Mouse (Mus musculus): ENCODE data around the gene Capg. TPM values are rescaled to one million over a fixed set of nuclear protein-coding genes. Genes with fewer than 3 reads are reported as not detected.

Gene Capg
- 10 to 100 TPM in 1 of 2 experiments, 1 to 10 TPM in 1; 9.0 to 10.3 TPM for total RNA-seq (2021)

DNA sequence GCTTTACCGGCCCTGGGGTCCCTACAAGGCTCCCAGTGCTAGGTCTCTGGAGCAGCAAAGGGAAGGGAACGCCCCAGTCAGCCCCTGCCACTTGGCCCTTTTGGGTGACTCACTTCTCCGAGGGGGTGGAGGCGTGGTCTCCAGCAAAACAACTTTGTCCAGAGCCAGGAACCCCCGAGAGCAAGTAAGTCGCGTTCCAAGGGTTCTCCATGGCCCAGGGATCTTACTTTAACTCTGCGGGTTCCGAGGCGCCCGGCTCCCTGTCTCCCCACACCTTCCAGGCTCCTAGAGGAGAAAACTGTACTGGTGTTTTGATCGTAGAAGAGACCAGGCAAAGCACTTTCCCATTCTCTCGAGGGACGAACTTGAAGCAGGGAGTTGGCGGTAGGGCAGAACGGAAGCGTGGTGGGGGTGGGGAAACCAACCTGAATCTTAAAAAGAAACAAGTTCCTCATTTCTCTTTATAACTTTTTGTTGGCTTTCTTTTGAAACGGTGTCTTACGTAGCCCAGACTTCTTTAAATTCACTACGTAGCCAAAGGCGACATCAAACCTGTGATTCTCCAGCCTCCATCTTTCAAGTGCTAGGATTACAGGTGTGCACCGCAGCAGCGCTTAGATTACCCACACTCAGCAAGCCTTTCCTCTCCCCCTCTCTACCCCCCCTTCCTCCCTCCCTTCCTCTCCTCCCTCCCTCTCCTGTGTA, at the start of gene Capg:
Gene Capg, plus strand, starts transcription at position 109 of the 705 bp plus-strand sequence.
- peak; percentile 61 to 70 for DNase-seq
- intact Hi-C loops (cut with DNase I) = no loop called here

DNA sequence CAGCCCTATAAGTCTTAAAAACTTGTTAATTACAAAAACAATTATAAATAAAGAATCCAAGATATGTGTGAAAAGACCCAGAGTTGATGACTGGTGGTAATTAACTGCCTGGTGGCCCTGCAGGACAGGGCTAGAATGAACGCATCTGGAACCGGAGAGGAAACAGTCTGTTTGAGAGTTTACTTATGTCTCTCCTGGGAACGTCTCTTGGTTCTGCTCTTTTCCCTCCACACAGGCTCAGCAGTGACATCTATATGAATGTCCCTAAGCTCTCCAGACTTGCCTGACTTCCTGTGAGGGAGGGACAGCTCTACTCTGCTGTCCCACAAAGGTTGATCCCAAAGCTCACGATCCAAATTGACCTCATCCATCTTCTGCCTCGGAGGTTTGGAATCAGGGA, 45.2 kb upstream of the Capg start:
- DNase-seq = no peak
- intact Hi-C loops (cut with DNase I) = no loop called here

DNA sequence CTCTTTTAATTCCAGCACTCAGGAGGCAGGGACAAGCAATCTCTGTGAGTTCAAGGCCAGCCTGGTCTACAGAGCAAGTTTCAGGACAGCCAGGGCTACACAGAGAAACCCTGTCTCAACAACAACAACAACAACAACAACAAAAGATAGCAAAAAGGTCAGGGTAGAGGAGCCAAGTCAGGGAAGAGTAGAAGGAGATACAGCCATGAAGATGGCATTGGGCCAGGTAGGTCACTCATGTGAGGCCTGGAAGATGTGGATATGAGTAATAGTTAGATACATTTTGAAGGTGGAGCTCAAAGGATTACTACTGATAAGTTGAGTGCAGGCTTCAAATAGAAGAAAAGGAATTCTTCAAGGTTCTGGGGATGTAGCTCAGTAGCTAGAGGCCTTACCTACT, 40.9 kb upstream of the Capg start:
- DNase-seq = no peak
- intact Hi-C loops (cut with DNase I) = no loop called here

DNA sequence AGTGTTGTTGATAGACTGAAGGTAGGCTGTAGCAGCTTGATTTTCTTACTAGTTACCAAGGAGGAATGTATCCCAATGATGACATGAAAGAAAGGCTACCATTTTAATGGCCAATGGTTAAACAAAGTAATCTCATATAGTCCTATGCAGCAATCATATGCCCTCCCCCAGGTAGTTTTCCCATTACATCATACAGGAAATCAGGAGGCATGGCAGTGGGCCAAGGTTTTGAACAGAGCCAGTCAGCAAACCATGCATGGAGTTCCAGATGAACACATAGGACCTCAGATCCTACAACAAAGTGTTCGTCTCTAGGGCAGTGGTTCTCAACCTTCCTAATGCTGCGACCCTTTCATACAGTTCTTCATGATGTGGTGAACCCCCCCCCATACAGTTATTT, 40.3 kb upstream of the Capg start:
- intact Hi-C loops (cut with DNase I) = no loop called here
- DNase-seq = peak in 1 of 2 experiments; percentile 53

DNA sequence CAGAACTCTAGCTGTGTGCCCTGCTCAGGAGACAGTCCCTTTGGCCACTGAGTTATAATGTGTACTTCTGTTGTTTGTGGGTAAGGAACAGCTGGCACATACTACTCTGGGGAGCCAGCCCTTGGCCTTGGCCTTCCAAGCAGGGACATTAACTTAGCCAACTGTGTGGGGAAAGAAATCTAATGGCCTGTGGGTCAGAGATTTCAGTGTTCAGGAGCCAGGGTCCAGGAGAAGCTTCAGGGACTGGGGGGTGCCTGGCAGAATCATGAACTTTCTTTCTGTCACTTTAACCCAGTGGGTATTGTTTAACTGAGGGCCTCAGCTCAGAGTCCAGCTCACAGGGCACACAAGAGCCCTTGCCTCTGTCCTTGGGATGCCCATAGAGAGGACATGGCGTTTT, 38.1 kb upstream of the Capg start:
- no peak for DNase-seq
- intact Hi-C loops (cut with DNase I) = no loop called here

DNA sequence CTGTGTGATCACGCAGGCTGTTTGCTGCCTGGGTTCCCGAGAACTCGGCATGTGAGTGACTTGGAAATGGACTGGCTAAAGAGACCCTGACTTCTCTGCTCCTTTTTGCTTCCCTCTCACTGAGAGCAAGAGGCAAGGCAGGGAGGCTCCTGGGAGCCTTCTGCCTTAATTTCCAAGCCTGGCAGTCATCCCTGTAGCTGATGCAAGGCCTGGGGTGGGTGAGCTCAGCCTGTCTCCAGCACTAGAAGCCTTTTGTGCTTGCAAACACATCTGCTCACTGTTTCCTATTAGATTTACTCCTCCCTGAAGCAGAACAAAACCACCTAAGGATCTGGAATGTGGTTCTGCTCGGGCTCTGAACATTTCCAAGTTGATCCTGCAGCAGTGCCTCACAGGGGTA, 35.6 kb upstream of the Capg start:
- no peak for DNase-seq

DNA sequence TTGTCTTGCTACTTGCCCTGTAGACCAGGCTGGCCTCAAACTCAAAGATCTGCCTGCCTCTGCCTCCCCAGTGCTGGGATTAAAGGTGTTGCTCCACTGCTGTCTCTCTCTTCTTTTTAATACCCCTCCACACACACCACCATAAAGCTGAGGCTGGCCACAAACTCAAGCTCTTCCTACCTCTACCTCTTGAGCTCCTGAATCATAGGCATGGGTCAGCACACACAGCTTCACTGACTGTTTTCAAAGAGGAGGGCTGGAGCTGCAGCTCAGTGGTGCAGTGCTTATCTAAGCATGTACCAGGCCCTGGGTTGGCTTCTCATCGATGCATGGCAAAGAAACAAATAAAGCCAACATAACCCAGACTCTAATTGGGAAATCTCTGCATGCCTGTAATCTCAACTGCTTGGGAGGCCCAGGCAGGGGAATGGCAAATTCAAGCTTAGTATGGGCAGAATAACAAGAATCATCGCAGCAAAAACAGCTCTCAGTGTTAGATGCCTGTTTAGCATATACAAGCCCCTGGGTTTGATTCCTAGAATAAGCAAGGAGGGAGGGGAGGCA, 34.2 kb upstream of the Capg start:
- intact Hi-C loops (cut with DNase I) = no loop called here
- DNase-seq = no peak

More for the DNA sequence above, 35.6 kb upstream of the Capg start:
- intact Hi-C loops (cut with DNase I) = no loop called here

DNA sequence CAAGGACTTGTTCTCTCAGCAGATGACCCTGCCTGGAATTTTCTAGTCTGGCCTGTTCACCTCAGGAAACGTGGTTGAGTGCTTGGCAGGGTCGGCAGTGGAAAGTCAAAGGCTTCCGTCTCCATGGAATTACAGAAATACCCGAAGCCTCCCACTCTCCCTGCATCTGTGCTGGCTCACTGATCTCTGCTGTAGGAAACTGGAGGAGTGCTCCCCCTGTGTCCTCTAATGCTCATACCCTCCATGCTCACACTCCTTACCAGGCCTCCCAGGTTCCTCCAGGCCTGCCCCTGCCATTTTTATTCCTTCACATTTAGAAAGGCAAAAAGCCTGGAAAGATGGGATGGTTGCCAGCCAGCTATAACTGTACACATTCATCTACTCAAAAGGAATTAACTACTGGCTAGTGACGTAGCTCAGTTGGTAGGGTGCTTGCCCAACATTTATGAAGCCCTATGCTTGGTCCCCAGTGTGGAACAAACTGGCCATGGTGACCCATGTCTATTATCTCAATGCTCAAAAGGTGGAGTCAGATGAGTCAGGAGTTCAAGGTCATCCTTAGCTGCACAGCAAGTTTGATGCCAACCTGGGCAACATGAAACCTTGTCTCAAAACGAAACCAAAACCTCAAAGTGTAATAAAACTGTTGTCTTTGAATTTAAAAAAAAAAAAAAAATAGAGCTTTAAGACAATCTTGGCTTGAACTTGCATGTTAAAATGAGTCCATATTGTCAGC, 33.3 kb upstream of the Capg start:
- intact Hi-C loops (cut with DNase I) = no loop called here
- peak in 1 of 2 experiments; percentile 34 for DNase-seq

DNA sequence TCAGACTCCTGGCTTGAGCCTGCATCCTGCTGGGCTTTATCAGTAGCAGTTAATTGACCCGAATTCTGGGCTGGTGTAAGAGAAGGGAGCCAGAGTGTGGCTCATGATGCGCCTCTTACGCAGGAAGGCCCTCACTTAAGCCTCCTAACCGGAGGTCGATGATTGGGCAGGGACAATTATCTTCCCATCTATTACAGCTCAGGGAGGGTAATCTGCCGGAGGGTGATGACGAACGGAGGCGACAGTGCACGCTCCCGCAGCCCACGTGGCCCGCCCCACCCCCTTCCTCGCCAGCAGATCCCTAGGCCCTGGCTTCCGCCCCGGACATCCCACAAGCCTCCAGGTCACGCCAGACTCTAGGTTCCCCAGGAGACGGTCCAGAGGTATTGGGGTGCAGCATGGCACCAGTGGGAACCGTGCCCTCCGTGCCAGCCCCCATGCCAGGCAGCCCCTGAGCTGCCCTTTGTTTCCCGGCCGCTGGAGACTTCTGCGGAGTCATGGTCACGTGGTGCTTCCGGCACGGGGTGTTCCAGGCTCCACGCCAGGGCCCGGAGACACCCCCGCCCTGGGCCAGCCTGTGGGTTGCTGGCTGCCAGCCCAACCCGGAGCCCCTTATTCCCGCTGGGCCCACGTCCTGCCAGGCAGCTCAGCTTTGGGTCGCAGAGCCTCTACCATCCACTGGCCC, 31.7 kb upstream of the Capg start:
- intact Hi-C loops (cut with DNase I) = loop anchor here (1.0 kb wide), 1 partner anchor 73 kb away; the partner anchor contains the start of gene Mat2a
- DNase-seq = peak; percentile 93 to 95

DNA sequence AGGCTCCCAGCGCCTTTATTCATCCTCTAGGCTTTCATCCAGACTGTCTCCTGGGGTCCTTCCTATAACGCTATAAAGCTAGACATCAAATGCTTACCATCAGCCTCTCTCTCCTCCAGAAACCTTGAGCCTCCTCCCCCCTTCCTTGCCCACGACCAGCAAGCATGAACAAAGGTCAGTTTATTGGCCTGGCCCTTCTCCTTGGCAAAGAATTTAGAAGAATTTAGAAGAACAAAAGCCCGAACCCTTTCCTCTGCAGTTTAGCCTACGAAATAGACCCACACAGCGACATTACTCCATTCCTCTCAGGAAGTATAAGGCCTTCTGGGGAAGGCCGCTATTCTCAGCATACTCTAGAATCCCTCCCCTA, 31.1 kb upstream of the Capg start:
- intact Hi-C loops (cut with DNase I) = no loop called here
- DNase-seq = no peak

DNA sequence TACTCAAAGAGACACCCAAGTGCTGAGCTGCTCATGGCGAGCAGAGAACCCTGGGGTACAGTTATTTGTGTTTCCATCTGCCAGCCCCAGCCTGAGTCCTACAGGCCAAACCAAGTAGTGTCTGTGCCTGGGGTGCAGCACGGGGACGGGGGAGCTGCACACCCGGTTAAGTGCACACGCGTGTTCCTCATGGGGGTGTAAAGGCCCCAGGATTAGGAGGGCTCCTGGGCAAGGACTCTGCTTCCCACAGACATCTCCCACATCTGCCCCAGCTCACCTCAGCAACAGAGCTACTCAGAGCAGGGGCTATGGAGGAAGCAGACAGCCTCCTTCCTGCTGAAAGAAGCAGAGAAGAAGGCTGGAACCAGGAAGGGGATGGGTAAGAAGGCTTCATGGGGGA, 28.5 kb upstream of the Capg start:
- intact Hi-C loops (cut with DNase I) = no loop called here
- DNase-seq = no peak

DNA sequence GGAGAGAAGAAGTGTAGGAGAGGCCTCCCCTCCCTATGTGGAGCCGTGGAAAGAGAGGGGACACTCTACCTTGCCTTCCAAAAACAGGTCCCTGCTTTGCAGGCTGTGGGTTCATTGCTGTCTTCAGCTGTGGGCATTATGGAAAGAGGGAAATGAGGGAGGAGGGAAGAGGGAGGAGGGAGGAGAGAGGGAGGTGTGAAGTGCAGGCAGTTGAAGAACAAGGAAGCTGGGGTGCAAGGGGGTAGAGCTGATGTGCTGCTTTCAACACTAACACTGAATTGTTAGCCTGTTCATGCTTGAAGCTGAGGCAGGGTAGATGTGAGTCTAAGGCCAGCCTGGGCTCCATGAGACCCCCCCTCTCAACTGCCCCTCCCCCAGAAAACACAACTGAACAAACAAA, 25.3 kb upstream of the Capg start:
- DNase-seq = no peak
- intact Hi-C loops (cut with DNase I) = no loop called here

DNA sequence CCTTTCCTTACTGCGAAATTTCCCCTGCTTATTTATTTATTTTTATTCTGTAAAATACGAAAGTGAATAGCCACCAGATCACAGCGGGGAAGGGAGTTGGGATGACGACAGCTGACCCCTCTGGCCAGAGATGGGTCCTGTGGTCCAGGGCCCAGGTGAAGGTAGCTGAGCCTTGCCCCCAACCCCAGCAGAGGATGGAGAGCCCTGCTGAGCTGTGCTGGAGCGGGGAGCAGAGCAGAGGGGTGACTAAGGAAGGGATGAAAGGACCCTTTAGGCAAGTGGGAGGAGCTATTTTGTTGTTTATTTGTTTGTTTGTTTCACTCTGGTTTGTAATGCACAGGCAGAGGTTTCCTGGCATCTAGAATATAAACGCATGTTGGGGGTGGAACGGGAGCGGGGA, 24.9 kb upstream of the Capg start:
- intact Hi-C loops (cut with DNase I) = no loop called here
- DNase-seq = no peak

DNA sequence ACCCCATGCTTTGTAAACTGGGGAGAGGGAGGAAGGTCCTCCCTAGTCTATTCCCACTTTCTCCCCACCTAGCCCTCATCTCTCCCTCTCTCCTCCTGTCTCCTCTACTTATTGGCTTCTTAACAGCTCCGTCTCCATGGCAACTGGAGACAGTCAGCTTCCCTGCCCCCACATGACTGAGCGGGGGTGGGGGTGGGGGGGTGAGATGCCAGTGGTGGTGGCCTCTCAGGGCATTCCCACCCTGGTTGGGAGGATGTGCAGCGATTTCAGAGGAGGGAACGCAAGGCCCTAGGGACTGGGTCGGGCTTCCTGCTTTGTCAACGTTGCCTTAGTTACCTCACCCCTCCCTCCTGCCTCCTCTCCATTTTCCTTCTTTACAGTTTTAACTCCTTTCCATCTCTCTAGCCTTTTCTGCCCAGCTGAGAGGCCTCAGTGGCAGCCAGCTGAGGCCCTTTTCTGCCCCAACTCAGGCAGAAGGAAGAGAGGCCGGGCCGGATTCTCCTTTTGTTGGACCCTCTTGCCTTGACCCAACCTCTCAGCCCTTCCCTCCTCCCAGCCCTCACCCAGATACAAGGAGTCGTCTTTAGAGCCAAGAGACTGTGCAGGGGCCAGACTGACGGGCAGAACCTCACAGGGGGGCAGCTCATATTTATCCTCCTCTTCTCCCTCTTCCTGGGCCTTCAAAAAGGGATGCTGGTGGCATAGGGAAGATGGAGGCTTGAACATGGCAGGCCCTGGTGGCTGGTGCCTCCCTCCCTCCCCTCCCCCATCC, 24.1 kb upstream of the Capg start:
- peak; percentile 55 to 57 for DNase-seq
- intact Hi-C loops (cut with DNase I) = no loop called here

DNA sequence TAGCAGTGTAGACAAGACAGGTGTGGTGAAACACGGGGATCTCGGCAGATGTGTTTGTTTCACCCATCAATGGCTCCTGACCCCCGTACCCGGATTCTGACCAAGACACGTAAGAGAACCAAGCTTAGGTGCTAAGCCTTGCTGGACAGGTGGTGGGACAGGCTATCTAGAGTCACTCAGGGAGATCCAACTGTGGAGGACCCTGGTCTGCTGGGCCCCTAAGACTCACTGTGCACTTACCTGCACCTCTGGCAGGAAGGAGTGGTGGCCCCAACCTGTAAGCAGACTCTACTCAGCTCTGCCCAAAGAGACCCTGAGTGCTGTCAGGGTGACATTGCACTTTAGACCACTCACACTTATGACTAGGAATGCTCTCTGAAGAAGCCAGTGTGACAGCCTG, 23.3 kb upstream of the Capg start:
- DNase-seq = no peak
- intact Hi-C loops (cut with DNase I) = no loop called here

DNA sequence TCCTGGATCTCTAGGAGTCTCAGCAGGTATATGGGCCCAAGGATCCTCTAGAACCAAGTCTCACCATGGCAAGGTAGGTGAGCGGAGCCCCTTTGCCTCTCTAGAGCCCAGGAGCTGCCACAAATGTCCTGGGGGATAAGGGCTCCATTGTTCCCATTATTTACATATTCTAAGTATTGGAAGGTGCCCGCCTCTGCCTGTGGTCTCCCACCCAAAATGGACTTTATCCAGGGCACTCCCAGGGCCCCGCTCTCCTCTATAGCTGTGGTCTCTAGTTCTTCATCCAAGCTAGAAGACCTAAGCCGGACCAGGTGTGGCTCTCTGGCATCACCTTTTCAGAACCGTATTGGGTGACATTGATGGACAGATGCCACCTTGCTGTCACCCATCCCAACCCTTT, 22.6 kb upstream of the Capg start, which contains the start of gene Sh2d6:
Gene Sh2d6, minus strand, starts transcription at position 101 of the 400 bp plus-strand sequence.
- DNase-seq = no peak
- intact Hi-C loops (cut with DNase I) = no loop called here

DNA sequence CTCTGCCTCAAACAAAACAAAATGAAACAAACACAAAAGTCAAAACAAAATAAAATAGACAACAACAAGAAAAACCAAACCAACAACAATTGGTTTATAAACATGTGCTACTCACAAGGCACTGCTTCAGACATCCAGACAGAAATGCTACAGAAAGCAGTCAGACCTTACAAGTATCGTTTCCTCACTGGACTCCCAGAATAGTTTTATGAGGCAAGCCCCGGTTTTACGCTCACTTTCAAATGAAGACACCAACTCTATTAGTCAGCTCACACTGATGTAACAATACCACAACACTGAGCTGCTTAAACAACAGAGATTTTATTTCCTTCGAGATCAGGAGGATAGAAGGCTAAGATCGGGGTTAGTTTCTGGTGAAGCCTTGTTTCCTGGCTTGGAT, 21.9 kb upstream of the Capg start:
- DNase-seq = no peak
- intact Hi-C loops (cut with DNase I) = no loop called here

DNA sequence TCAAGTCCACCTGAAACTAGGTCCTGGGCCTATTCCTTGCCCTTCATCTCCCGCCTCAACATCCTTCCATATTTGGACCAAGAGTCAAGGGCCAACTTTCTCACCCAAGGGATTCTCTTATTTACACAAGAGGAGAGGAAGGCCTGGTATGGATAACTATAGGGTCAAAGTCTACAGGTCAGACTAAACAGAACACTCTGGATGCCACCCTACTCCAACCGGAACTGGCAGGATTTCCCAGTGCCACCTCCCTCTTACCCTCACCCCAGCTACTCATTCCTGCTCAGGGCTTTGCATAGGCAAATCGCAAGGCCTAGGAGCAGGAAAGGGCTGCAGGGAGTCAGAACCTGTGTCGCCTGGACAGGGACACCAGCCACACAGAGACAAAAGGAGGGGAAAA, 21.0 kb upstream of the Capg start:
- no peak for DNase-seq
- intact Hi-C loops (cut with DNase I) = no loop called here

DNA sequence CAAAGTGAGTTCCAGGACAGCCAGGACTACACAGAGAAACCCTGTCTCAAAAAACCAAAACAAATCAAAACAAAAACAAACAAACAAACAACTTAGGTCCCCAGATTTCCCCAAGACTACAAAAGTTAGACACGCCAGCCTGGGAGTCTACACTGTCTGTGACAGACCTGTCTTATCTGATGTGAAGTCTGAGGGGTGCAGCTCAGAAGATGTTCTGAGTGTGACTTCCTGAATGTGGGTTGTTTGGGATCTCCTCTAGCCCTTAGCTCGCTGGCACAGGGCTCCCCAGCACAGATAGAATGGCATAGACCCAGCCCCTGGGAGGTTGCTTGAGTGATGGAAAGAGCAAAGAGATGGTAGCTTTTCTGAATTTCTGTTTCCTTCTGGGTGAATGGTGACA, 20.0 kb upstream of the Capg start:
- DNase-seq = no peak
- intact Hi-C loops (cut with DNase I) = no loop called here

DNA sequence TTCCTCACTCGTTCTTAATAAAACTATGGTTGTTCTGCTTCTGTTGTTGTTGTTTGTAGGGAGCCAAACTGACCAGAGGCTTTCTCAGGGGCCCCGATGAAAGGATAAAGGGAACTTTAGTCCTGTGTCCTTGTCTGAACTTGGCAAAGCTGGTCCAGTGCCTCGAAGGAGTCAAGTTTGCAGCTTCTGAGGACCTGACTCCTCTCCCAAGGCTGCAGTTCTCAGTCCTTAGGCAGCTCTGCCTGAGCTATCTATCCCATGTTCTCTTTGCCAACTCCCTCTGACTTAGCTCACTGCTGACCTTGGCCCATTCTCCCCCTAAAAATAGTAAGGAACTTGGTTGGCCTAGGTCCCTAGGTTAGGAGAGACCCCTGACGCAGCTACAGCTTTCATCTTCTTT, 17.1 kb upstream of the Capg start:
- intact Hi-C loops (cut with DNase I) = loop anchor here (5.0 kb wide), 1 partner anchor 35 kb away; no protein-coding TSS in a partner anchor
- DNase-seq = no peak
